Mouse (Mus musculus): Measurements from ENCODE around the gene Tbc1d2.

DNA sequence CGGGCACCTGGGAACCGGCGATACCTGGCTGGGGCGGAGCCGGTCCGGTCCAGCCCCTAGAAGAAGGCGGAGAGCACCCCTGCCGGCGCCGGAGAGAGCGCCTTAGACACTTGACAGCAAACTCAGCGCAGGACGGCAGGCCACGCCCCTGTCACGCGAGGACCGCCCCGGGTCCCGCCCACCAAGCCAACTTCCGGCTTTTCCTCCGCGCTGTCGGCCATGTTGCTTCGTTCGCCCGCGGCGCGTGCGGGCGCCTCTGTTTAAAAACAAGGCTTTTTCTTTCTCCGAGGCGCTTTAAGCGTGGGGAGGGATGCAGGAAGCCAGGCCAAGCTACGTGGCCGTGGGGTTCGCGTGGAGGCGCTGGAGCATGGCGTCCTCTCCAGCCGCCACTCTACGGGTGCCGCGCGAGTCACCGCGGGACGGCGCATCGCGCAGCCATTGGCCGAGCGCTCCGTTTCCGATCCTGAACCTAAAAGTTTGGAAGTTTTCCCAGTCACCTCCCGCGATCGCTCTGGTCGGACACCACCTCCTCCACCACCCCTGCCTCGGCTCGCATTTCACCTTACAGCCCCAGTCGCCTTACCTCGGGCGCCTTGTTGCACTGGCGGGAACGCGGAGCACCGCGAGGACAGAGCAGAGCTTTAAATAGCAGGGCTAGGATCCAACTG, at the start of gene Tbc1d2:
- TF ChIP-seq CTCF (conservative IDR thresholded peaks at IDR 0.05; ENCODE audit: low read length) = no peak
- TF ChIP-seq NANOG (IDR thresholded peaks at IDR 0.05; ENCODE audit: borderline replicate concordance, low read length) = no peak
- no peak for TF ChIP-seq POU5F1 (IDR thresholded peaks at IDR 0.05; ENCODE audit: borderline replicate concordance, low read length)
